8 mouse cellular contexts compared by ENCODE assay signal in genomic region chr7:80077801-80078200, GRCm38 (mm10). TPM values are rescaled to one million over a fixed set of nuclear protein-coding genes. Genes with fewer than 3 reads are reported as not detected.
DNase-seq lines count a peak whose midpoint lies in the region; ATAC-seq and TF ChIP-seq lines count a peak whose summit lies in the region.
"Had no signal": no experiment of that assay in that cellular context is flagged by ENCODE, and none has a peak within 500 bp of the region (broad histone marks: within the 10 kb centered on the region; RNA-seq: fewer than 3 reads in every experiment).

No protein-coding gene starts in this region.

- TF ChIP-seq POLR2A in lung, adult 2 months (IDR thresholded peaks at IDR 0.05; ENCODE audit: borderline replicate concordance, extremely low read depth, low read depth, low read length) = no peak

- H3K27ac ChIP-seq in heart, embryonic 16.5 days (ENCODE audit: low read length) = peak overlapping the region; percentile 93
- H3K27ac ChIP-seq in stomach, embryonic 14.5 days (ENCODE audit: low read length) = peak overlapping the region; percentile 61; the same call in 1 of the 2 replicates
- no peak overlapping the region for H3K27ac ChIP-seq in hindbrain, embryonic 12.5 days
- H3K27ac ChIP-seq: neural tube, embryonic 12.5 days had no signal

- DNase-seq in lung, adult 18-20 months = peak; percentile 60 to 69
- DNase-seq in lung, adult 2 months = no peak
- peak; percentile 46 to 83 for DNase-seq in kidney, postnatal 25 days
- no peak for DNase-seq in B cell, adult 2 months

- no peak for ATAC-seq in heart, embryonic 16.5 days (replicated peaks; ENCODE audit: extremely low read depth, insufficient read depth, low FRiP score)
- no peak for ATAC-seq in stomach, embryonic 14.5 days (ENCODE audit: insufficient number of reproducible peaks, insufficient read depth, low FRiP score, low read depth)
- ATAC-seq in hindbrain, embryonic 12.5 days (ENCODE audit: low FRiP score) = no peak

- no peaks in the 10 kb centered on the region for H3K9me3 ChIP-seq in heart, embryonic 16.5 days (replicated peaks; ENCODE audit: control insufficient read depth, low read length)
- H3K9me3 ChIP-seq in stomach, embryonic 14.5 days (ENCODE audit: control insufficient read depth, low read depth, low read length) = no peaks in the 10 kb centered on the region
- no peaks in the 10 kb centered on the region for H3K9me3 ChIP-seq in hindbrain, embryonic 12.5 days (replicated peaks)
- H3K9me3 ChIP-seq: neural tube, embryonic 12.5 days had no signal

- no peak for TF ChIP-seq CTCF in lung, adult 2 months (IDR thresholded peaks at IDR 0.05; ENCODE audit: insufficient read depth, low read length)

- H3K27me3 ChIP-seq in heart, embryonic 16.5 days (ENCODE audit: control insufficient read depth, insufficient read depth, low read length) = no peaks in the 10 kb centered on the region
- no peaks in the 10 kb centered on the region for H3K27me3 ChIP-seq in stomach, embryonic 14.5 days (ENCODE audit: control insufficient read depth, insufficient read depth, low read length)
- H3K27me3 ChIP-seq in hindbrain, embryonic 12.5 days = no peaks in the 10 kb centered on the region
- H3K27me3 ChIP-seq: neural tube, embryonic 12.5 days had no signal

- no peak overlapping the region for H3K4me3 ChIP-seq in lung, adult 2 months (replicated peaks; ENCODE audit: extremely low read depth, low read depth, low read length)
- H3K4me3 ChIP-seq in heart, embryonic 16.5 days (ENCODE audit: low read length) = no peak overlapping the region
- H3K4me3 ChIP-seq in stomach, embryonic 14.5 days (ENCODE audit: low read depth, low read length) = no peak overlapping the region
- no peak overlapping the region for H3K4me3 ChIP-seq in hindbrain, embryonic 12.5 days
- H3K4me3 ChIP-seq: neural tube, embryonic 12.5 days had no signal

- peaks cover 27% of the 10 kb centered on the region for H3K4me1 ChIP-seq in lung, adult 2 months (ENCODE audit: control insufficient read depth, insufficient read depth, low read length)
- H3K4me1 ChIP-seq in heart, embryonic 16.5 days (ENCODE audit: control insufficient read depth, insufficient read depth, low read length) = peaks cover 55% of the 10 kb centered on the region
- H3K4me1 ChIP-seq in stomach, embryonic 14.5 days (ENCODE audit: control insufficient read depth, insufficient read depth, low read length) = peaks cover 35% of the 10 kb centered on the region
- peaks cover 64% of the 10 kb centered on the region for H3K4me1 ChIP-seq in hindbrain, embryonic 12.5 days

- H3K4me2 ChIP-seq in heart, embryonic 16.5 days (ENCODE audit: low read depth, low read length) = no peak overlapping the region
- H3K4me2 ChIP-seq in stomach, embryonic 14.5 days (replicated peaks; ENCODE audit: low read depth, low read length) = no peak overlapping the region
- no peak overlapping the region for H3K4me2 ChIP-seq in hindbrain, embryonic 12.5 days (replicated peaks)
- H3K4me2 ChIP-seq: neural tube, embryonic 12.5 days had no signal

- no peak overlapping the region for H3K9ac ChIP-seq in heart, embryonic 16.5 days (ENCODE audit: low read length)
- no peak overlapping the region for H3K9ac ChIP-seq in stomach, embryonic 14.5 days (replicated peaks; ENCODE audit: low read depth, low read length)
- H3K9ac ChIP-seq in hindbrain, embryonic 12.5 days = no peak overlapping the region
- H3K9ac ChIP-seq: neural tube, embryonic 12.5 days had no signal

- H3K36me3 ChIP-seq in heart, embryonic 16.5 days (ENCODE audit: control insufficient read depth, insufficient read depth) = peaks cover 13% of the 10 kb centered on the region
- H3K36me3 ChIP-seq in stomach, embryonic 14.5 days (ENCODE audit: control insufficient read depth, insufficient read depth, low read length) = peaks cover 16% of the 10 kb centered on the region
- H3K36me3 ChIP-seq in hindbrain, embryonic 12.5 days = peaks cover 18% of the 10 kb centered on the region

- WGBS in lung, adult 2 months = 26% methylated on average over 9 of the region's 9 CpGs
- 55% methylated on average over 9 of the region's 9 CpGs for WGBS in heart, embryonic 16.5 days
- 55% methylated on average over 9 of the region's 9 CpGs for WGBS in stomach, embryonic 14.5 days
- WGBS in hindbrain, embryonic 12.5 days = 67% methylated on average over 9 of the region's 9 CpGs

RNA-seq across cellular contexts. Expression of gene Idh2, which starts 37.4 kb away (rescaled TPM):
- 144 and 162 TPM in 2 replicates for polyA plus RNA-seq in lung, adult 2 months (2012; rRNA removed)
- polyA plus RNA-seq in heart, embryonic 16.5 days (2015; fragmentation: Nextera tagmentation; extraction: Ambion mirVana) = 2,779 and 2,782 TPM in 2 replicates
- 613 and 615 TPM in 2 replicates for polyA plus RNA-seq in stomach, embryonic 14.5 days (2014; fragmentation: Nextera tagmentation; extraction: Ambion mirVana)
- 322 and 326 TPM in 2 replicates for polyA plus RNA-seq in hindbrain, embryonic 12.5 days (2016; fragmentation: Nextera tagmentation; extraction: Ambion mirVana)

RNA-seq across cellular contexts. Expression of gene Zfp710, which starts 53.2 kb away (rescaled TPM):
- polyA plus RNA-seq in lung, adult 2 months (2012; rRNA removed) = 60.0 and 65.8 TPM in 2 replicates
- 12.4 and 12.6 TPM in 2 replicates for polyA plus RNA-seq in heart, embryonic 16.5 days (2015; fragmentation: Nextera tagmentation; extraction: Ambion mirVana)
- polyA plus RNA-seq in stomach, embryonic 14.5 days (2014; fragmentation: Nextera tagmentation; extraction: Ambion mirVana) = 16.4 and 16.6 TPM in 2 replicates
- 26.0 and 26.4 TPM in 2 replicates for polyA plus RNA-seq in hindbrain, embryonic 12.5 days (2016; fragmentation: Nextera tagmentation; extraction: Ambion mirVana)

Comparison
In these comparisons a context has a peak if more than half of its experiments do, and no peak if none do; other contexts are left out.
1. DNase-seq: peak in lung, adult 18-20 months (2 of 2) and kidney, postnatal 25 days (2 of 2); none in lung, adult 2 months (single experiment) and B cell, adult 2 months (0 of 2).